In the genomic region with DNA sequence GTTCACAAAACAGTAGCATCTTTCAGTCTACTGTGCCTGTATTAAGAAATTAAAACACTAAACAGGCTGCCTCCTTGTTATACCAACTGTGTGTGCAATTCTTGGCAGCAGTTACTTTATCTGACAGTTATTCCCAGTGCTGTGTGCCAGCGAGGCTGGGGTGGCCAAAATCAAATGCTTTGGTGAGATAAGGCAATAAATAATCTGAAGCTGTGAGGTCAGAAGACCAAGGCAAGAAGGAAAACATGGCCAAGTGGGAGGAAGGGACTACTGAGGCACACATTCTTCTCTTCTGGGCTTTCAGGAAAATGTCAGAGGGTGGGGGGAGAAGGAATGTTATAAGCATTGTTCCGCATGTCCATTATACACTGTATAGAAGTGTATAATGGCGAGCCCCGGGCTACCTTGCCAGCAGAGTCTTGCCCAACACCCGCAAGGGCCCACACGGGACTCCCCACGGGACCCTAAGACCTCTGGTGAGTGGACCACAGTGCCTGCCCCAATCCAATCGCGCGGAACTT, we compare ENCODE assay signal across 11 mouse cellular contexts. TPM values are rescaled to one million over a fixed set of nuclear protein-coding genes. Genes with fewer than 3 reads are reported as not detected.
DNase-seq lines count a peak whose midpoint lies in the region; ATAC-seq lines count a peak whose summit lies in the region.
"Had no signal": no experiment of that assay in that cellular context is flagged by ENCODE, and none has a peak within 500 bp of the region (broad histone marks: within the 10 kb centered on the region; RNA-seq: fewer than 3 reads in every experiment).

No protein-coding gene starts in this region.

- H3K4me2 ChIP-seq in hindbrain, embryonic 14.5 days (replicated peaks): no peak overlapping the region
- no peak overlapping the region for H3K4me2 ChIP-seq in hindbrain, embryonic 12.5 days (replicated peaks)
- no peak overlapping the region for H3K4me2 ChIP-seq in hindbrain, embryonic 16.5 days (ENCODE audit: low read length)
- H3K4me2 ChIP-seq: liver, embryonic 12.5 days; neural tube, embryonic 12.5 days had no signal

- H3K4me3 ChIP-seq in hindbrain, embryonic 14.5 days (replicated peaks; ENCODE audit: low read length): no peak overlapping the region
- H3K4me3 ChIP-seq in hindbrain, embryonic 12.5 days: no peak overlapping the region
- no peak overlapping the region for H3K4me3 ChIP-seq in brown adipose tissue, adult 24 weeks (ENCODE audit: insufficient read depth, low read depth, low read length)
- H3K4me3 ChIP-seq in hindbrain, embryonic 16.5 days (ENCODE audit: low read length): no peak overlapping the region
- H3K4me3 ChIP-seq: liver, embryonic 12.5 days; neural tube, embryonic 12.5 days had no signal

- no peak for ATAC-seq in hindbrain, embryonic 14.5 days (ENCODE audit: low FRiP score)
- no peak for ATAC-seq in hindbrain, embryonic 12.5 days (ENCODE audit: low FRiP score)
- 0 out of 2 replicates have a peak, but pooled peaks have one; percentile 45 for ATAC-seq in hindbrain, embryonic 16.5 days
- no peak for ATAC-seq in monocyte, adult 5-6 weeks (replicated peaks; ENCODE audit: insufficient number of reproducible peaks, low FRiP score, low TSS enrichment, poor library complexity, severe bottlenecking)
- ATAC-seq: liver, embryonic 12.5 days had no signal

- no peak overlapping the region for H3K9ac ChIP-seq in hindbrain, embryonic 14.5 days
- no peak overlapping the region for H3K9ac ChIP-seq in hindbrain, embryonic 12.5 days
- no peak overlapping the region for H3K9ac ChIP-seq in hindbrain, embryonic 16.5 days (ENCODE audit: low read depth, low read length)
- H3K9ac ChIP-seq: liver, embryonic 12.5 days; neural tube, embryonic 12.5 days had no signal

- WGBS in hindbrain, embryonic 14.5 days: 78% methylated on average over 4 of the region's 10 CpGs
- WGBS in hindbrain, embryonic 12.5 days: 89% methylated on average over 7 of the region's 10 CpGs
- WGBS in hindbrain, embryonic 16.5 days: 70% methylated on average over 4 of the region's 10 CpGs

- no peaks in the 10 kb centered on the region for H3K36me3 ChIP-seq in hindbrain, embryonic 14.5 days (replicated peaks; ENCODE audit: control insufficient read depth, insufficient read depth)
- no peaks in the 10 kb centered on the region for H3K36me3 ChIP-seq in hindbrain, embryonic 12.5 days
- no peaks in the 10 kb centered on the region for H3K36me3 ChIP-seq in hindbrain, embryonic 16.5 days (ENCODE audit: control insufficient read depth, insufficient read depth, low read length)
- H3K36me3 ChIP-seq: liver, embryonic 12.5 days; neural tube, embryonic 12.5 days had no signal

- DNase-seq in hindbrain, embryonic 14.5 days (ENCODE audit: low spot score): no peak
- peak; percentile 63 for DNase-seq in R1 (ENCODE audit: low read depth, low spot score)
- DNase-seq in thymus, postnatal 0 days (ENCODE audit: low spot score): no peak
- no peak for DNase-seq in right cerebral cortex, postnatal 25 days
- DNase-seq: cerebellum, adult 18-20 months had no signal

- H3K27me3 ChIP-seq in hindbrain, embryonic 14.5 days (ENCODE audit: control insufficient read depth, insufficient read depth, low read length): no peaks in the 10 kb centered on the region
- no peaks in the 10 kb centered on the region for H3K27me3 ChIP-seq in hindbrain, embryonic 12.5 days
- no peaks in the 10 kb centered on the region for H3K27me3 ChIP-seq in hindbrain, embryonic 16.5 days (replicated peaks; ENCODE audit: control insufficient read depth, insufficient read depth, low read length)
- H3K27me3 ChIP-seq: liver, embryonic 12.5 days; neural tube, embryonic 12.5 days had no signal

- peaks cover 4% of the 10 kb centered on the region; the same call in 1 of the 2 replicates for H3K4me1 ChIP-seq in hindbrain, embryonic 14.5 days (replicated peaks; ENCODE audit: control insufficient read depth, insufficient read depth, low read length)
- peaks cover 5% of the 10 kb centered on the region; the same call in 1 of the 2 replicates for H3K4me1 ChIP-seq in hindbrain, embryonic 12.5 days
- peaks cover 7% of the 10 kb centered on the region for H3K4me1 ChIP-seq in brown adipose tissue, adult 24 weeks (ENCODE audit: control insufficient read depth, insufficient read depth, insufficient read length, low read length)
- H3K4me1 ChIP-seq in hindbrain, embryonic 16.5 days (ENCODE audit: control insufficient read depth, insufficient read depth, low read depth, low read length): peaks cover 8% of the 10 kb centered on the region
- H3K4me1 ChIP-seq: liver, embryonic 12.5 days; neural tube, embryonic 12.5 days had no signal

- no peaks in the 10 kb centered on the region for H3K9me3 ChIP-seq in hindbrain, embryonic 14.5 days (ENCODE audit: control insufficient read depth, low read length)
- no peaks in the 10 kb centered on the region for H3K9me3 ChIP-seq in hindbrain, embryonic 12.5 days (replicated peaks)
- H3K9me3 ChIP-seq in hindbrain, embryonic 16.5 days (ENCODE audit: control insufficient read depth, low read length): no peaks in the 10 kb centered on the region
- H3K9me3 ChIP-seq: liver, embryonic 12.5 days; neural tube, embryonic 12.5 days had no signal

- H3K27ac ChIP-seq in hindbrain, embryonic 14.5 days: peak overlapping the region; percentile 18
- no peak overlapping the region for H3K27ac ChIP-seq in hindbrain, embryonic 12.5 days
- H3K27ac ChIP-seq in brown adipose tissue, adult 24 weeks (replicated peaks; ENCODE audit: low read depth, low read length): peak overlapping the region; percentile 95
- 0 out of 2 replicates have a peak overlapping the region, but pooled peaks have one; percentile 16 for H3K27ac ChIP-seq in hindbrain, embryonic 16.5 days (ENCODE audit: low read depth, low read length)
- H3K27ac ChIP-seq: liver, embryonic 12.5 days; neural tube, embryonic 12.5 days had no signal

RNA-seq across cellular contexts. Expression of a gene that starts 57.8 kb away (rescaled TPM):
- polyA plus RNA-seq in hindbrain, embryonic 14.5 days (2014; fragmentation: Nextera tagmentation; extraction: Ambion mirVana): 37.9 and 39.9 TPM in 2 replicates
- polyA plus RNA-seq in hindbrain, embryonic 12.5 days (2016; fragmentation: Nextera tagmentation; extraction: Ambion mirVana): 52.0 and 52.5 TPM in 2 replicates
- polyA plus RNA-seq in brown adipose tissue, adult 24 weeks (2012; ENCODE audit: insufficient read depth, insufficient read length, missing spikeins): 14.5 and 17.8 TPM in 2 replicates
- 33.6 and 33.7 TPM in 2 replicates for polyA plus RNA-seq in hindbrain, embryonic 16.5 days (2015; fragmentation: Nextera tagmentation; extraction: Ambion mirVana)
- 122 to 137 TPM (median 132 TPM) in 3 replicates for total RNA-seq in monocyte, adult 5-6 weeks (2017)
- polyA plus RNA-seq in thymus, postnatal 0 days (2015; fragmentation: Nextera tagmentation; extraction: Ambion mirVana): 82.5 and 88.6 TPM in 2 replicates
